Mouse (Mus musculus): ENCODE results near the gene Hist1h4j. TPM values are rescaled to one million over a fixed set of nuclear protein-coding genes. Genes with fewer than 3 reads are reported as not detected.
"Not testable (repeated sequence)": the region's sequence is repeated elsewhere in the genome, so short reads cannot be mapped to it uniquely, and the experiment has no call there.

The Hist1h4j gene
- 1.0 and 2.2 TPM in 2 replicates for polyA plus RNA-seq (2015; fragmentation: Nextera tagmentation; extraction: Ambion mirVana)

DNA sequence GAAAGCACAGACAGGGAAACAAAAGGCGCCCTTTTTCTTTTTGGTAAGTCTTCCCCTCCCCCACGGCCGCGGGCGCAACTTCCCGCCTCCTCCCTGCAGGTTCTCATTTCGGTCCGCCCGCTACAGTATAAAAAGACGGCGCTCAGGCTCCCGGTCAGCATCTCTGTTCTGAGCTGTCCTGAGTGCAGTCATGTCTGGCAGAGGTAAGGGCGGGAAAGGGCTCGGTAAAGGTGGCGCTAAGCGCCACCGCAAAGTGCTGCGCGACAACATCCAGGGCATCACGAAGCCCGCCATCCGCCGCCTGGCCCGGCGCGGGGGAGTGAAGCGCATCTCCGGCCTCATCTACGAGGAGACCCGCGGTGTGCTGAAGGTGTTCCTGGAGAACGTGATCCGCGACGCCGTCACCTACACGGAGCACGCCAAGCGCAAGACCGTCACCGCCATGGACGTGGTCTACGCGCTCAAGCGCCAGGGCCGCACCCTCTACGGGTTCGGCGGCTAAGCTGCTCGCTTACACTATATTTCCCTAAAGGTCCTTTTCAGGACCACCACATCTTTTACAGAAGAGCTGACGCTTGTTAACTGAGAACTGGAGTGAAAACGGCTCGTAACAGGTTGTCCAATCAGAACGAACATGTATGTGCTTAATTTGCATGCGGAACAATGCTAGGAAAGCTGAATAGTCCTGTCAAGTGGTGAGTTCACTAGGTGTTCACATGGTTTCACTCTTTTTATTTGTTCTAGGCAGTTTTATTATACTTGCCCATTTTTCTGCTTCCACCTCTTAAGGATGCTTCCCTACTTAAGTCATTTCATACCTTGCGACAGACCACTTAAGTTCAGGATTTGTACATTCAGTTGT lies at the start of gene Hist1h4j:
Gene Hist1h4j (plus strand): TSS at position 159 of the 862 bp plus-strand sequence.
- Histone ChIP-seq H3K27ac (peak within 1 kb of the TSS; percentile 99), H3K4me3 (peak within 1 kb of the TSS; percentile 53), H3K9ac (peak within 1 kb of the TSS; percentile 80), H3K4me2 (peak within 1 kb of the TSS; percentile 66), H3K4me1 (peaks cover 12% of the 10 kb centered on the region)
- peak; percentile 90 for ATAC-seq (ENCODE audit: insufficient number of reproducible peaks, insufficient read depth, low FRiP score, low TSS enrichment, low read depth)
- H3K27me3 ChIP-seq, H3K9me3 ChIP-seq, H3K36me3 ChIP-seq: not testable (repeated sequence)
- under 1% methylated on average over 39 of the region's 56 CpGs for WGBS

DNA sequence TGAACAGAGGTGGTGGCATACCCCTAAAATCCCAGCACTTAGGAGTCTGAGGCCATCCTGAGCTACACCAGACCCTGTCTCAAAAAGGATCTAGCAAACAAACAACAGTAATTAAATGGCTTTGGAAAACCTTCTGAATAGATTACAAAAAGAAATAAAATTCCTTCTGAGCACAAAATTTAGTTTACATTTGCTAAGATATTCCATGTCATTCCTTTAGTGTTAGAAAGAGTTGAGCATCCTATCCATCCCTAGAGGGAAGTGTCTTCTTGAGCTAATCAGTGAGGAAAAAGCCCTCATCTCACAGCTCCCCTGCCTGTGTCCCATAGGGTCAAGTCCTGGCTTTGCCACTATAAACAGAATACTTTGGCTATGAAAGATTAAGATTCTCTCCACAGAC lies 37.1 kb upstream of the Hist1h4j start, which contains the start of gene Olfr1359:
Gene Olfr1359 (plus strand): TSS at position 301 of the 400 bp plus-strand sequence.
- no peak for ATAC-seq (ENCODE audit: insufficient number of reproducible peaks, insufficient read depth, low FRiP score, low TSS enrichment, low read depth)
- no peak within 1 kb of the TSS for H3K4me2 ChIP-seq
- no peaks in the 10 kb centered on the region for H3K4me1 ChIP-seq
- H3K9me3 ChIP-seq, result no peaks in the 10 kb centered on the region
- no peak within 1 kb of the TSS for H3K27ac ChIP-seq
- H3K27me3 ChIP-seq, result no peaks in the 10 kb centered on the region
- no peak within 1 kb of the TSS for H3K4me3 ChIP-seq
- H3K36me3 ChIP-seq, result no peaks in the 10 kb centered on the region
- H3K9ac ChIP-seq, result no peak within 1 kb of the TSS

- ATAC-seq (ENCODE audit: insufficient number of reproducible peaks, insufficient read depth, low FRiP score, low TSS enrichment, low read depth), result no peak
- no peaks in the 10 kb centered on the region for H3K9me3 ChIP-seq
- H3K27me3 ChIP-seq, result no peaks in the 10 kb centered on the region
- WGBS, result 75% methylated on average over 4 of the region's 4 CpGs
- H3K36me3 ChIP-seq, result no peaks in the 10 kb centered on the region
- 0 out of 2 replicates have a peak, but pooled peaks cover 4% of the 10 kb centered on the region for H3K4me1 ChIP-seq
- H3K4me2 ChIP-seq, result no peak overlapping the region
- no peak overlapping the region for H3K27ac ChIP-seq
- no peak overlapping the region for H3K9ac ChIP-seq
- no peak overlapping the region for H3K4me3 ChIP-seq
Measured at GRCm38 (mm10) chr13:21706669-21707068, 28.2 kb upstream of the Hist1h4j start.

- ATAC-seq (ENCODE audit: insufficient number of reproducible peaks, insufficient read depth, low FRiP score, low TSS enrichment, low read depth), result peak; percentile 81; the same call in 1 of the 2 replicates
- H3K27ac ChIP-seq, result peak overlapping the region; percentile 88
- under 1% methylated on average over 32 of the region's 32 CpGs for WGBS
Measured at GRCm38 (mm10) chr13:21710031-21710711, 24.7 kb upstream of the Hist1h4j start.

DNA sequence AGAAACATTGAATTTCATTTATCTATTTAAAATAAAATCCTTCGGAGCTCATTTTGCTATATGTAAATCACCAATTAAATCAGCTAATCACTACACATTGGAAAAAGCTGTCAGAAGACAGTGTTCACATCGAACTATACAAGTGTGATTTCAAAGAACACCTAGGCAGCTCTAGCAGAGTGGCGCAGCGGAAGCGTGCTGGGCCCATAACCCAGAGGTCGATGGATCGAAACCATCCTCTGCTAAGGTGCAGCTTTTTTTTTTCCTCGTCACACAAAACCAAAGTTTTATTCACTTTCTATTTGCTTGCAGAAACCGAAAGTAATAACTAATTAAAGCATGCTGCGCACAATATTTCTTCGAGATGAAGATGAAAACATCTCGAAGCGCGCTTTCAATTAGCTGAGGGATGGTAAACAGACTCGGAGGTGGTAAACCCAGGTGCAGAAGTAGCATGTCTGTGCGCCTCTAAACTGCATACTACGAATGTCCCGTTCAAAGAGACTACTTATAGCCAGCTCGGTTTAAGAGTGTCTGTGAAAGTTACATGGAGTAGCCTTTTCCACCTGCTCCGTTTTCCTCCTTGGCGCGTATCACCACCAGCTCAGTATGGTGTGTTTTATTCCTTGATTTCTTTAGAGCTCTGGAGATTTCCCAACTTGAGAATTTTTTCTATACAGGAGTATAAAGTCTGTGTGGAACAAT lies 23.9 kb upstream of the Hist1h4j start:
- peaks cover 12% of the 10 kb centered on the region for H3K4me1 ChIP-seq
- H3K27me3 ChIP-seq, result no peaks in the 10 kb centered on the region
- peak overlapping the region; percentile 53 for H3K4me3 ChIP-seq
- peak overlapping the region; percentile 23; the same call in 1 of the 2 replicates for H3K27ac ChIP-seq
- H3K9me3 ChIP-seq, result no peaks in the 10 kb centered on the region
- peak; percentile 75 for ATAC-seq (ENCODE audit: insufficient number of reproducible peaks, insufficient read depth, low FRiP score, low TSS enrichment, low read depth)
- H3K4me2 ChIP-seq, result peak overlapping the region; percentile 66
- H3K36me3 ChIP-seq, result no peaks in the 10 kb centered on the region
- 2% methylated on average over 22 of the region's 22 CpGs for WGBS
- H3K9ac ChIP-seq, result peak overlapping the region; percentile 70

More at GRCm38 (mm10) chr13:21710031-21710711, 24.7 kb upstream of the Hist1h4j start:
- H3K4me1 ChIP-seq, result peaks cover 8% of the 10 kb centered on the region
- peak overlapping the region; percentile 75 for H3K9ac ChIP-seq
- no peaks in the 10 kb centered on the region for H3K36me3 ChIP-seq
- peak overlapping the region; percentile 66 for H3K4me2 ChIP-seq
- no peaks in the 10 kb centered on the region for H3K9me3 ChIP-seq
- H3K4me3 ChIP-seq, result peak overlapping the region; percentile 66
- no peaks in the 10 kb centered on the region for H3K27me3 ChIP-seq

GRCm38 (mm10) chr13:21711698-21712097 lies 23.2 kb upstream of the Hist1h4j start:
- Histone ChIP-seq H3K4me2 (peak overlapping the region; percentile 66), H3K9ac (peak overlapping the region; percentile 70), H3K27ac (peak overlapping the region; percentile 23; the same call in 1 of the 2 replicates), H3K27me3 (no peaks in the 10 kb centered on the region), H3K9me3 (no peaks in the 10 kb centered on the region), H3K4me3 (peak overlapping the region; percentile 53), H3K4me1 (peaks cover 12% of the 10 kb centered on the region), H3K36me3 (no peaks in the 10 kb centered on the region)
- no peak for ATAC-seq (ENCODE audit: insufficient number of reproducible peaks, insufficient read depth, low FRiP score, low TSS enrichment, low read depth)
- 25% methylated on average over 4 of the region's 4 CpGs for WGBS

- H3K9ac ChIP-seq, result peak overlapping the region; percentile 78
- no peaks in the 10 kb centered on the region for H3K36me3 ChIP-seq
- H3K27me3 ChIP-seq, result no peaks in the 10 kb centered on the region
- no peak for ATAC-seq (ENCODE audit: insufficient number of reproducible peaks, insufficient read depth, low FRiP score, low TSS enrichment, low read depth)
- peak overlapping the region; percentile 50 for H3K4me3 ChIP-seq
- WGBS, result under 1% methylated on average over 7 of the region's 7 CpGs
- peak overlapping the region; percentile 96 for H3K27ac ChIP-seq
- H3K4me2 ChIP-seq, result peak overlapping the region; percentile 85
- H3K9me3 ChIP-seq, result no peaks in the 10 kb centered on the region
- H3K4me1 ChIP-seq, result peaks cover 23% of the 10 kb centered on the region
Measured at GRCm38 (mm10) chr13:21714725-21715124, 20.1 kb upstream of the Hist1h4j start.

- no peaks in the 10 kb centered on the region for H3K36me3 ChIP-seq
- no peaks in the 10 kb centered on the region for H3K27me3 ChIP-seq
- peak overlapping the region; percentile 50 for H3K4me3 ChIP-seq
- H3K9me3 ChIP-seq, result no peaks in the 10 kb centered on the region
- H3K27ac ChIP-seq, result peak overlapping the region; percentile 96
- no peak for ATAC-seq (ENCODE audit: insufficient number of reproducible peaks, insufficient read depth, low FRiP score, low TSS enrichment, low read depth)
- H3K4me2 ChIP-seq, result peak overlapping the region; percentile 85
- peaks cover 28% of the 10 kb centered on the region for H3K4me1 ChIP-seq
- peak overlapping the region; percentile 78 for H3K9ac ChIP-seq
- 1% methylated on average over 22 of the region's 22 CpGs for WGBS
Measured at GRCm38 (mm10) chr13:21715131-21715863, 19.6 kb upstream of the Hist1h4j start.

- H3K4me1 ChIP-seq, result peaks cover 35% of the 10 kb centered on the region
- H3K9ac ChIP-seq, result peak within 1 kb of the TSS; percentile 79
- peak within 1 kb of the TSS; percentile 96 for H3K27ac ChIP-seq
- not testable (repeated sequence) for H3K27me3 ChIP-seq, H3K36me3 ChIP-seq, H3K9me3 ChIP-seq
- peak within 1 kb of the TSS; percentile 50 for H3K4me3 ChIP-seq
- ATAC-seq (ENCODE audit: insufficient number of reproducible peaks, insufficient read depth, low FRiP score, low TSS enrichment, low read depth), result peak; percentile 89
- H3K4me2 ChIP-seq, result peak within 1 kb of the TSS; percentile 85
- WGBS, result under 1% methylated on average over 38 of the region's 50 CpGs
Measured at GRCm38 (mm10) chr13:21715864-21716539, 18.9 kb upstream of the Hist1h4j start, which contains the start of the genes Hist1h2bl and Hist1h2ai. Gene Hist1h2bl (minus strand): TSS chr13:21716143. Gene Hist1h2ai (plus strand): TSS chr13:21716422.

Data from embryonic facial prominence, embryonic 13.5 days (tissue).